Mouse (Mus musculus) urinary bladder, postnatal 10 days (tissue): ENCODE measurements at regions not wholly inside any gene's neighbourhood (a gene's known extent, or its start where the extent isn't known, plus 50 kb on each side); places are given as distances from the start of the nearest gene placed in this dataset.

ENCODE experiments used
- DNase-seq: peaks from one replicate; pipeline ENCODE4 v3.0.0; 2022; ENCODE audit warnings: low spot score

- DNase-seq, result no peak
Measured at GRCm38 (mm10) chr8:26524237-26524636, 404.9 kb downstream of the Gm45692 start.

GRCm38 (mm10) chr8:26526474-26527185 lies 407.3 kb downstream of the Gm45692 start:
- DNase-seq, result no peak

DNA sequence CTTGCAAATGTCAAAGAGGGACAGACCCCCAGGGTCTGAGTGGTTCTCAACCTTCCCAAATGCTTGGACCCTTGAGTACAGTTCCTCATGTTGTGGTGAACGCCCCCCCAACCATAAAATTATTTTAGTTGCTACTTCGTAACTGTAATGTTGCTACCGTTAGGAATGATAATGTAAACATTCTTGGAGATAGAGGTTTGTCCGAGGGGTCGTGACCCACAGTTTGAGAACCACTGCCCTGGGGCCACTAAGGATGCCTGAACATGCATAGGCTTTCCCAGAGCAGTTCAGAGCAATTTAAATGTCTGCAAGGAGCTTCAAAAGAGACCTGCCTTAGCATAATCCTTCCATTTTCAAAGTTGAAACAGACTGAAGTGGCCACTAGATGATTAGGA lies 407.8 kb downstream of the Gm45692 start:
- no peak for DNase-seq

GRCm38 (mm10) chr8:26529921-26530320 lies 410.6 kb downstream of the Gm45692 start:
- no peak for DNase-seq

GRCm38 (mm10) chr8:26533444-26534421 lies 414.4 kb downstream of the Gm45692 start:
- no peak for DNase-seq

- no peak for DNase-seq
Measured at GRCm38 (mm10) chr8:26535816-26536215, 416.5 kb downstream of the Gm45692 start.

DNA sequence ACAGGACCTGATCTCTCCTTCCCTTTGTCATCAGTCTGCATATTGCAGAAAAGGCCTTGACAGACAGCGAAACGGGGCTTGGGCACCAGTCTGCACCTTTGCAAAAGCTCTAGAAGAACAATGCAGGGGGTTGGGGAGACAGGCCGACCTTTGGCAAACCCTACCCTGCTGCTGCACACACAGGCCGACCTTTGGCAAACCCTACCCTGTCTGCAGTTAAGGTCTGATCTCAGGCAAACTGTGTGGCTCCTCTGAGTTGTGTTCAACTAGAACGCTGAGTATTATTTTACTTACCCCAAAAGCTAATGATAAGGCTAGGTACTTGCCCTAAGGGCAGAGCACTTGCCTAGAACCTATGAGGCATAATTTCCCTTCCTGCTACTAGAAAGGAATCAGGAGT lies 423.4 kb upstream of the Zfp703 start:
- DNase-seq, result no peak

GRCm38 (mm10) chr8:26559196-26559595 lies 417.9 kb upstream of the Zfp703 start:
- DNase-seq, result no peak

DNA sequence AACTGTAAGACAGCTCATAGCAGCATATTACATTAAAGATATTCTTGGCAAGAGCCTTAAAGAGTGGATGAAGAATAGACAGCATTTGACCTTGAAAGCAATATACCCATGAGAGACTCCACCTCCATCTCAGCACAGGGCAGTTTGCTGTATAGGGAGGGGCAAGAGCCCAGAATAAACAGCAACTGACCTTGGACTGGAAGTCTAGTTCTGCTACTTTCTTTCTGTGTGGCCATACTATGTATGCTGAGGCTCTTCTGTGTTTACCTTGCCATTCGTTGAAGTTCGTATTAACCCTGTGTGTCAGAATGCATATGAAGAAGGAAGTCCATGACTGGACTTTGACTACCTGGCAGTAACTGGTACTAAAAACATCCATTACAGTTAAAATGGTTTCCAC lies 414.0 kb upstream of the Zfp703 start:
- DNase-seq, result no peak

- DNase-seq, result no peak
Measured at GRCm38 (mm10) chr8:26564254-26564653, 412.9 kb upstream of the Zfp703 start.

DNA sequence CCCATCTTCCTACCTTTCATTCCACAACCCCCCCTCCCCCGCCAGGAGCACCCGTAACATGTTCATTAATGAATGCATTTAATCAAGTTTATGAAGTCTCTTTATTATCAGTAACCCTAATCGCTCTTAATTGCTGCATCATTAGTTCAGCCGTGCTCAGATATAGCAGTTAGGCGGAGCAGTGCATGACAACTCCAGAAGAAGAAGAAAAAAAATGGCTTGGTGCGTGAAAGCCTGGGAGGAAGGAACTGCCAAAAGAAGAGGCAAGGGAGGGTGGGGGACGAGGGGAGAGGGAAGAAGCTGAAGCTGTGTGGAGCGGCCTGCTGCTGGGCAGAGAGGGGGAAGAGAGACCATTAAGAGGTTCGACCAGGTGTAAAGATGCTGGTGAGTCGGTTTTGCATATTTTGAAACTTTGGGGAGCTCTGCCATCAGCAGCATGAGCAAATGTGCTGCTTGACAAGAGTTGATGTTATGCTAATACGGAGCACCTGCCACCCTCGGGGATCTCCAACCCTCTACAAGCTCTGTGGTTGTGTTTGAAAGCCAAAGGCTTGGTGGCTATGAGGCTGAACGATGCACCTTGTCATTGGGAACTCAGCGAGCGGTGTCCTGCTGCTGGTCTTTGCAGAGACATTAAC lies 408.6 kb upstream of the Zfp703 start:
- DNase-seq, result no peak

DNA sequence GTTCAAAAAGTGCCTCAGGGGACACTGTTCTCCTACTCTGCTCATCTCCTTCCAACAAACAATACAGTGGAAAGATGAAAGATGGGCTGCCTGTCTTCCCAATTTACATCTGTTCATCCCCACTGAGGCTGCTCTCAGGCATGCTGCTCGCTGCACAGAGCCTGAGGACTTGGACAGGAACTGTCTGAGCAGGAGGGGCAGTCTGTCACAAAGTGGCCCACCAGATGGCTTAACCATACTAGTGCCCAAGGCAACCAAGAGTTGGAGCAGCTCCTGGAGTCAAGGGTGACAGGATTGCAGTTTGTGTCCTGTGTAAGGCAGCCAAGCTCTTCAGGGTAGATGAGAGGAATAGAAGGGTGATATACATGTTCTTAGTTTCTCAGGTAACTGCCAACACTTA lies 388.3 kb upstream of the Zfp703 start:
- no peak for DNase-seq

GRCm38 (mm10) chr8:26590591-26591212 lies 386.4 kb upstream of the Zfp703 start:
- no peak for DNase-seq

DNA sequence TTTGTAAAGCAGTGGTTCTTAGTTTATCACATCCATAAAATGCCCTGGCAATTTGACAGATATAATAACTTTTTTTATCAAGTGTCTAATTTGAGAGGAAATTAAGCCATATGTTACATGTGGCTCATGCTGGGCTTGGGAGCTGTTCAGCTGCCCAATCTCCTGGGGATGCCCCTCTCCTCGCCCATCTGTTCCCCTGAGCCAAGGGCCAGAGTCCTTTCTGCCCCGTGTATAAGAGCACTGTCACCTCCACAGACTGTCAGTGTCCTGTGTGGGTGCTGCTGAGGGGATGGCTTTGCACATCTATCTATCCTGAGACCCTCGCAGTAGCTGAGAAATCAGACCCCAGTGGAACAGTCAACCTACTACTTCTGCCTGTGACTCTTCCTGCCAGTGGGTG lies 385.9 kb upstream of the Zfp703 start:
- no peak for DNase-seq

GRCm38 (mm10) chr8:26593536-26594368 lies 383.4 kb upstream of the Zfp703 start:
- no peak for DNase-seq

DNA sequence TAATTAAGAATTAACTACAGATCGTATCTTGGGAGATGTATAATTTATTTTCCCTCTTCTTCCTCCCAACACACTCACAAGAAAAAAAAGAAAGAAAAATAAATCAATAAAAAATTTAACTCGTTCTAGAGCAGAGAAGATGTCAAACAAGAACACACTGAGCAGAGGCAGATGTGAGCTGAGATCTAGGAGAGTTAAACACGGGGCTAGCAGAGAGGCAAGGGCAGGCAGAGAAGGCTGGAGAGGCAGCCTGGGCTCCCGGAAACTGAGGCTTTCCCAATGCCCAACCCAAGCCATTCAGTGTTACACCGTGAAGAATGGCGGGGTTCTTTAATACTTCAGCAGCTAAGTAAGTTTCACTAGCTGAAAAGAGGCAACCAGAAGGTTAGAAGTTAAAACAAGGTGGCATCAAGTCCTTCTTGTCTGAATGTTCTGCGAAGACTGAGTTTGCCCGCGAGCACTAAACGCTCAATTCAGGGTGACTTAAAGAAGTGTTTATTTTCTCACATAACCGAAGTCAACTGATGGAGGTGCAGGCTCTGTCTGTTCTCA lies 382.7 kb upstream of the Zfp703 start:
- no peak for DNase-seq

- DNase-seq, result no peak
Measured at GRCm38 (mm10) chr8:26595431-26596018, 381.6 kb upstream of the Zfp703 start.

- DNase-seq, result no peak
Measured at GRCm38 (mm10) chr8:26596665-26597362, 380.3 kb upstream of the Zfp703 start.

GRCm38 (mm10) chr8:26598520-26598919 lies 378.6 kb upstream of the Zfp703 start:
- no peak for DNase-seq

- DNase-seq, result no peak
Measured at GRCm38 (mm10) chr8:26600127-26600526, 377.0 kb upstream of the Zfp703 start.
